Mouse (Mus musculus): Measurements from ENCODE around the gene Chmp3. TPM values are rescaled to one million over a fixed set of nuclear protein-coding genes. Genes with fewer than 3 reads are reported as not detected.
A peak's percentile ranks its signal among the peaks of the same experiment; 100 is the strongest.

The Chmp3 gene
- total RNA-seq, 2 experiments from 2014 or later, result 62.8 to 67.7 TPM

GRCm38 (mm10) chr6:71607756-71608155, 64.2 kb downstream of the Chmp3 start:
- DNase-seq, result no peak
- intact Hi-C loops (cut with DNase I), result no loop called here

- intact Hi-C loops (cut with DNase I), result no loop called here
- no peak for DNase-seq
Observed at GRCm38 (mm10) chr6:71608994-71609393, 65.4 kb downstream of the Chmp3 start.

GRCm38 (mm10) chr6:71609968-71610367, 66.4 kb downstream of the Chmp3 start:
- no peak for DNase-seq
- intact Hi-C loops (cut with DNase I), result loop anchor here (10.0 kb wide), 1 partner anchor 275 kb away; no protein-coding TSS in a partner anchor

- intact Hi-C loops (cut with DNase I), result loop anchor here (10.0 kb wide), 1 partner anchor 272 kb away; no protein-coding TSS in a partner anchor
Observed at GRCm38 (mm10) chr6:71613225-71613624, 69.6 kb downstream of the Chmp3 start.

GRCm38 (mm10) chr6:71616959-71617358, 73.4 kb downstream of the Chmp3 start:
- intact Hi-C loops (cut with DNase I), result loop anchor here (10.0 kb wide), 1 partner anchor 268 kb away; no protein-coding TSS in a partner anchor
- DNase-seq, result peak; percentile 21 to 30

More at GRCm38 (mm10) chr6:71613225-71613624, 69.6 kb downstream of the Chmp3 start:
- no peak for DNase-seq

GRCm38 (mm10) chr6:71621551-71621950, 78.0 kb downstream of the Chmp3 start:
- peak; percentile 34 to 39 for DNase-seq
- intact Hi-C loops (cut with DNase I), result no loop called here

- intact Hi-C loops (cut with DNase I), result no loop called here
- DNase-seq, result peak; percentile 26 to 32
Observed at GRCm38 (mm10) chr6:71621981-71622380, 78.4 kb downstream of the Chmp3 start.

GRCm38 (mm10) chr6:71624723-71625122, 81.1 kb downstream of the Chmp3 start:
- no peak for DNase-seq
- intact Hi-C loops (cut with DNase I), result no loop called here

GRCm38 (mm10) chr6:71625984-71626383, 82.4 kb downstream of the Chmp3 start:
- no peak for DNase-seq
- intact Hi-C loops (cut with DNase I), result no loop called here

GRCm38 (mm10) chr6:71627325-71627724, 83.7 kb downstream of the Chmp3 start:
- intact Hi-C loops (cut with DNase I), result no loop called here

GRCm38 (mm10) chr6:71631196-71631595, 87.6 kb downstream of the Chmp3 start:
- intact Hi-C loops (cut with DNase I), result no loop called here

More at GRCm38 (mm10) chr6:71627325-71627724, 83.7 kb downstream of the Chmp3 start:
- no peak for DNase-seq

GRCm38 (mm10) chr6:71631706-71632461, 88.3 kb downstream of the Chmp3 start:
- intact Hi-C loops (cut with DNase I), result loop anchor here (2.0 kb wide), 2 partner anchors 173 to 361 kb away; partner anchors contain the start of gene Krcc1
- peak; percentile 64 to 70 for DNase-seq

More at GRCm38 (mm10) chr6:71631196-71631595, 87.6 kb downstream of the Chmp3 start:
- DNase-seq, result no peak

Other genes starting within 250 kb of the Chmp3 start
- 100 to 1,000 TPM; 361 to 384 TPM for gene Smyd1, start 221.6 kb upstream of the Chmp3 start, total RNA-seq (2021)
- under 1 TPM; 0.74 to 0.79 TPM for gene Cd8b1, start 221.0 kb upstream of the Chmp3 start, total RNA-seq (2021)
- 1 to 10 TPM in 1 of 2 experiments, under 1 TPM in 1; 0.60 to 2.6 TPM for gene Cd8a, start 170.4 kb upstream of the Chmp3 start, total RNA-seq (2021)
- 10 to 100 TPM; 58.0 to 64.8 TPM for gene Rmnd5a, start 103.2 kb upstream of the Chmp3 start, total RNA-seq (2021)
- gene Rnf103, start 49.9 kb upstream of the Chmp3 start, total RNA-seq (2021), result 10 to 100 TPM; 30.1 to 32.7 TPM
- gene Kdm3a, start 89.2 kb downstream of the Chmp3 start, total RNA-seq (2021), result 10 to 100 TPM; 32.1 to 33.1 TPM
- 10 to 100 TPM; 20.1 to 21.7 TPM for gene Reep1, start 163.8 kb downstream of the Chmp3 start, total RNA-seq (2021)